Mouse (Mus musculus) midbrain, embryonic 16.5 days (tissue): ENCODE measurements at regions not wholly inside any gene's neighbourhood (a gene's known extent, or its start where the extent isn't known, plus 50 kb on each side); places are given as distances from the start of the nearest gene placed in this dataset.

ENCODE experiments used
- ATAC-seq: fragments of 200-750 bp; cut with Nextera tagmentation; 2 replicates; pipeline ENCODE4 v1.8.0; 2017; ENCODE audit warnings: moderate TSS enrichment
- H3K27ac ChIP-seq: fragments of 300-500 bp; sonication (generic); 2 replicates; pipeline ENCODE4 v1.5.1; 2014; ENCODE audit warnings: mild to moderate bottlenecking, low read length, mixed read lengths
- H3K27me3 ChIP-seq: fragments of 300-500 bp; sonication (generic); 2 replicates; pipeline ENCODE4 v1.6.1; 2014; ENCODE audit warnings: low read depth, low read length, mixed read lengths; ENCODE audit not compliant: control insufficient read depth, insufficient read depth
- H3K36me3 ChIP-seq: fragments of 300-500 bp; sonication (generic); 2 replicates; pipeline ENCODE4 v1.6.1; 2014; ENCODE audit warnings: mild to moderate bottlenecking, low read length, moderate library complexity, mixed read lengths; ENCODE audit not compliant: control insufficient read depth, insufficient read depth
- H3K4me1 ChIP-seq: fragments of 300-500 bp; sonication (generic); 2 replicates; pipeline ENCODE4 v1.6.1; 2014; ENCODE audit warnings: mild to moderate bottlenecking, low read length, mixed read lengths; ENCODE audit not compliant: control insufficient read depth, insufficient read depth
- H3K4me2 ChIP-seq: fragments of 300-500 bp; sonication (generic); 2 replicates; pipeline ENCODE4 v1.6.1; 2014; ENCODE audit warnings: mild to moderate bottlenecking, low read length, mixed read lengths
- H3K4me3 ChIP-seq: fragments of 300-500 bp; sonication (generic); 2 replicates; pipeline ENCODE4 v1.5.1; 2014; ENCODE audit warnings: low read depth, mild to moderate bottlenecking, low read length, moderate library complexity, mixed read lengths
- H3K9ac ChIP-seq: fragments of 300-500 bp; sonication (generic); 2 replicates; pipeline ENCODE4 v1.6.1; 2014; ENCODE audit warnings: low read depth, low read length, mixed read lengths
- H3K9me3 ChIP-seq: fragments of 300-500 bp; sonication (generic); replicated peaks from 2 replicates; pipeline ENCODE4 v1.6.1; 2014; ENCODE audit warnings: mild to moderate bottlenecking, low read length, mixed read lengths; ENCODE audit not compliant: control insufficient read depth, poor library complexity, severe bottlenecking
- WGBS: fragments of 180-500 bp; shearing (Covaris S2); extraction: QIAGEN DNeasy Blood & Tissue Kit; methylation state at CpG from one replicate; pipeline ENCODE4 v1.1.7; 2014; 5-methylcytosine and 5-hydroxymethylcytosine counted together

DNA sequence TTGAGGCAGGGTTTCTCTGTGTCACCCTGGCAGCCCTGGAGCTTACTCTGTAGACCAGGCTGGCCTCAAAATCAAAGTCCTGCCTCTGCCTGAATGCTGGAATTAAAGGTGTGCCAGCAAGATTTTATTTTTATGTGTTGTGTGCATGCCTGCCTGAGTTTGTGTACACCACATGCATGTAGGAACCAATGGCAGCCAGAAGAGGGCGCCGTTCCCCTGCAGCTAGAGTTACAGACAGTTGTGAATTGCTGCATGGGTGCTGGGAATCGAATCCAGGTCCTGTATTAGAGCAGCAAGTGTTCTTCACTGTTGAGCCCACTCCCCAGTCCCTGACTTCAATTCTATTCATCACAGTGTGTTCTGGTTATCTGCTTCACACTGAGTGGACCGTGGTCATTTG lies 126.4 kb upstream of the Ccnd2 start:
- H3K4me1 ChIP-seq: no peaks in the 10 kb centered on the region
- H3K9me3 ChIP-seq: no peaks in the 10 kb centered on the region
- no peaks in the 10 kb centered on the region for H3K27me3 ChIP-seq
- H3K9ac ChIP-seq: no peak overlapping the region
- H3K36me3 ChIP-seq: no peaks in the 10 kb centered on the region
- 80% methylated on average over 4 of the region's 4 CpGs for WGBS
- no peak for ATAC-seq
- no peak overlapping the region for H3K27ac ChIP-seq
- H3K4me3 ChIP-seq: no peak overlapping the region
- H3K4me2 ChIP-seq: no peak overlapping the region

DNA sequence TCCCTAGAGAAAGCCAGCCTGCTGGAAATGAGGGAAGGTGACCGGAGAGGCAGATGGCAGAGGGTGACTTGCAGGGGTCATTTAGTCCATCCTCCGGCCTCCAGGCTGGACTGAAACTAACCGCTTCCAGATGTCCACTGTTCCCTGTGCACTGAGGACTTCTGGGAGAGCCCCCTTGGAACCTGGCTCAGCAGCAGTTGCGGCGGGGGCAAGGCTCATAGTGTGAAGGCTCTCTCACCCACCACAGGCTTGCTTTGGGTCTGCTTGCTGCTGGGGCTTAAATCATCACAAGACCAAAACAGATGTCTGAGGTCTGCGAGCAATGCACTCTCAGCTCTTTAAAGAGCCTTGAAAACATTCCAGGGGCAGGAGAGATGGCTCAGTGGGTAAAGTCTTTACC lies 132.2 kb upstream of the Ccnd2 start:
- Histone ChIP-seq H3K4me2 (no peak overlapping the region), H3K27me3 (no peaks in the 10 kb centered on the region), H3K9ac (no peak overlapping the region), H3K4me1 (no peaks in the 10 kb centered on the region), H3K27ac (no peak overlapping the region), H3K9me3 (no peaks in the 10 kb centered on the region), H3K36me3 (no peaks in the 10 kb centered on the region), H3K4me3 (no peak overlapping the region)
- ATAC-seq: no peak
- 75% methylated on average over 6 of the region's 6 CpGs for WGBS

DNA sequence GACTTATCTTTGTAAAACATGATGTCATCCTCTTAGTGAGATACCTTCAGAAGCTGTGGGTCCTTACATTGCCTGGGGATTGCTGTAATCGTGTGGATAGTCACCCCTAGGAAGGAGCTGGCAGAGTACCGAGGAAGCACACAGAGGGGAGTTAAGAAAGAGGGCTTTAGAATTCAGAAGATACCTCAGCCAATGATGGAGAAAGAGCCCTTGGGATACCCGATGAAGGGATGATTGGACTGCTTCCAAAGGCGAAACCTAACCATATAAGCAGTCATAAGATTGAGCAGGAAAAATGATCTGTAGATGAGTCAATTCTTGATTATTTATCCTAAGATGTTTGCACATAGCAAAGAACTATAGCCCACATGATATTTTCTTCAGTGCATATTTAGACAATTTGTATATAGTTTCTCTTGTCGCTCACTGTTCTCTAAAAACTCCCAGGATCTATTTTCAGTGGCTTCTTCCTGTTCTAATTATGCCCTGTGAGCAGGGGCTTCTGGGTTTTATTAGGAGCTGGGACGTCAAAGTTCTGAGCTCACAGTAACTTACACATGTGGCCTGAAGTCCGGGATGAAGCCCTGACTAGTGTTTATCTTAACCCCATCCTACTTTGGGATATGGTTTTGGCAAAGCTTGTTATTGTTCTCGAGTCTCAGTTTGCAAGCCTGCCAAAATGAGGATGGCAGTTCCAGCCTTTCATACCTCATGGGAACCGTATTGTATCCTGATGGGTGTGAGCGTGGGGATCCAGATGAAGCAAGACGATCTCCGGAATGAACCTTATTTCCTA lies 134.9 kb upstream of the Ccnd2 start:
- Histone ChIP-seq H3K27ac (no peak overlapping the region), H3K4me1 (no peaks in the 10 kb centered on the region), H3K9ac (no peak overlapping the region), H3K4me3 (no peak overlapping the region), H3K27me3 (no peaks in the 10 kb centered on the region), H3K4me2 (no peak overlapping the region), H3K36me3 (no peaks in the 10 kb centered on the region), H3K9me3 (no peaks in the 10 kb centered on the region)
- WGBS: 74% methylated on average over 12 of the region's 12 CpGs
- no peak for ATAC-seq

DNA sequence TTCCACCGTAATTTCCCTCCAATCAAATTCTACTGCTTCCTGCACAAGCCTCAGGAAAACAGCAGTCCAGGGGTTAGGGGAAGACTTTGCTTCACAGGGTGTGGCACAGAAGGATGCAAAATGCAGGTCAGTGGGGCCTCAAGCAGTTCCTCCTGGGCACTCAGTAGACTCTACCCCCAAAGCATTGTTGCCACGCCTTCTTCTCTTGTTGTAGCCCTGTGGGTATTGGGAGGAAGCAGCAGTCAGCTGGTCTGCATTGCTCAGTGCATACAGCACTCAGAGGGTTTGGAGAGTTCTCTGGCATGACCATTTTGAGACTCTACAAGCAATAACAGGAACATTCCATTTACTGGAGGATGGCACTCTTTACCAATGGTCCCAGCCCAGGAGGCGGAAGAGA lies 137.0 kb upstream of the Ccnd2 start:
- Histone ChIP-seq H3K27ac (no peak overlapping the region), H3K9me3 (no peaks in the 10 kb centered on the region), H3K27me3 (no peaks in the 10 kb centered on the region), H3K4me2 (no peak overlapping the region), H3K36me3 (no peaks in the 10 kb centered on the region), H3K4me1 (no peaks in the 10 kb centered on the region), H3K4me3 (no peak overlapping the region), H3K9ac (no peak overlapping the region)
- no peak for ATAC-seq
- 89% methylated on average over 3 of the region's 3 CpGs for WGBS

DNA sequence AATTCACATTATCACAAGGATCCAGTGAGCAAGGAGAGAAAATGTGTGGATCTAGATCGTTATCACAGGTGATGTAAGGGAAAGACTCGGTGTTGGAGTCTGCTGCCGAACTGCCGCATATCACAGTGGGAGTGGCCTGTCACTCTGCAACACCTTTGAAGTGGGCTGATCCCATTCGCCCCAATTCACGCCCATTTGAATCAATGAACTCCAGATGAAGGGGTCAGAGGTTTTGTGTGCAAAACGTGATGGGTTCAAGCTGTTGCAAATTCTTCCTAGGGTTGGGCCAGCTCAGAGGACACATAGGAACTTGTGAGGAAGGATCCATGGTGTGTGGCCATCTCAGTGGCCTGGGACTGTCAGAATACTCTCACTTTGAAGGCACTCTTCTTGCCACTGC lies 139.9 kb upstream of the Ccnd2 start:
- no peaks in the 10 kb centered on the region for H3K9me3 ChIP-seq
- H3K27ac ChIP-seq: no peak overlapping the region
- no peak overlapping the region for H3K4me2 ChIP-seq
- no peak overlapping the region for H3K4me3 ChIP-seq
- H3K36me3 ChIP-seq: no peaks in the 10 kb centered on the region
- WGBS: 57% methylated on average over 7 of the region's 7 CpGs
- no peak overlapping the region for H3K9ac ChIP-seq
- no peak for ATAC-seq
- no peaks in the 10 kb centered on the region for H3K4me1 ChIP-seq
- no peaks in the 10 kb centered on the region for H3K27me3 ChIP-seq

DNA sequence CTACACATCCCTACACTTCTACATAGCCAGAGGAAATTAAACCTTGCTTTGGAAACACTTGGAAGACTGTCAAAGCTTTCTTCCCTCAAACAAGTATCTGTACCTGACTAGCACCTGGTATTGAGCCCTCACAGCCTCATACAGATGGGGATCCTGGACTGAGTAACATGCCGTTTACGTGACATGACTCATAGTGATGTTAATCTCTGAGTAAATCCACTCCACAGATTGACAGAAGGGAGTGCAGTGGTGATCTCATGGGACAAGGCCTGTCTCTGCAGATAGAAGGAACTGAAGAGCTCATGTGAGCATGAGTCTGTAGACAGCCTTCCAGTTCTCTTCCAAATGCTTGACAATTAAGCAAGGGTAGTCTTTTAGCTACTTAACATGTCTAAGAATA lies 141.8 kb upstream of the Ccnd2 start:
- Histone ChIP-seq H3K4me1 (no peaks in the 10 kb centered on the region), H3K4me2 (no peak overlapping the region), H3K4me3 (no peak overlapping the region), H3K9me3 (no peaks in the 10 kb centered on the region), H3K27ac (no peak overlapping the region), H3K27me3 (no peaks in the 10 kb centered on the region), H3K9ac (no peak overlapping the region), H3K36me3 (no peaks in the 10 kb centered on the region)
- ATAC-seq: no peak
- 95% methylated on average over 2 of the region's 2 CpGs for WGBS

DNA sequence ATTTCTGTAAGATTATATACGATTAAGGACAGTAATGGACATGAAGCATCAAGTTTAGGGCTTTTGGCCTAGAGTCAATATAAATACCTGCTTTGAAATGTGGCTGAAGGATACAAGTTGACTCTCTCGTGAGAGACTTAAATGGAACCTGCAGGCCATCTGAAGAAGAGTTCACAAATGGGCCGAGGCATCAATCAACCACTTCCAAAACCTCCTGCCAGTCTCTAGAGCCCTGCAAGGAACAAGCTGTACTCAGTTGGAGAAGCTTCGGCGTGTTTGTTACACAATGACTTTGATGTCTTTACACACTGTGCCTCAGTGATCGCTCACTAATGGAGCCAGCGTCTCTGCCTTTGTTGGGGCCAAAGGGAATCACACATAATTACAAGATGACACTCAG lies 146.1 kb upstream of the Ccnd2 start:
- Histone ChIP-seq H3K4me1 (no peaks in the 10 kb centered on the region), H3K27me3 (no peaks in the 10 kb centered on the region), H3K36me3 (no peaks in the 10 kb centered on the region), H3K4me2 (no peak overlapping the region), H3K27ac (no peak overlapping the region), H3K9me3 (no peaks in the 10 kb centered on the region), H3K9ac (no peak overlapping the region), H3K4me3 (no peak overlapping the region)
- 58% methylated on average over 7 of the region's 7 CpGs for WGBS
- ATAC-seq: no peak

DNA sequence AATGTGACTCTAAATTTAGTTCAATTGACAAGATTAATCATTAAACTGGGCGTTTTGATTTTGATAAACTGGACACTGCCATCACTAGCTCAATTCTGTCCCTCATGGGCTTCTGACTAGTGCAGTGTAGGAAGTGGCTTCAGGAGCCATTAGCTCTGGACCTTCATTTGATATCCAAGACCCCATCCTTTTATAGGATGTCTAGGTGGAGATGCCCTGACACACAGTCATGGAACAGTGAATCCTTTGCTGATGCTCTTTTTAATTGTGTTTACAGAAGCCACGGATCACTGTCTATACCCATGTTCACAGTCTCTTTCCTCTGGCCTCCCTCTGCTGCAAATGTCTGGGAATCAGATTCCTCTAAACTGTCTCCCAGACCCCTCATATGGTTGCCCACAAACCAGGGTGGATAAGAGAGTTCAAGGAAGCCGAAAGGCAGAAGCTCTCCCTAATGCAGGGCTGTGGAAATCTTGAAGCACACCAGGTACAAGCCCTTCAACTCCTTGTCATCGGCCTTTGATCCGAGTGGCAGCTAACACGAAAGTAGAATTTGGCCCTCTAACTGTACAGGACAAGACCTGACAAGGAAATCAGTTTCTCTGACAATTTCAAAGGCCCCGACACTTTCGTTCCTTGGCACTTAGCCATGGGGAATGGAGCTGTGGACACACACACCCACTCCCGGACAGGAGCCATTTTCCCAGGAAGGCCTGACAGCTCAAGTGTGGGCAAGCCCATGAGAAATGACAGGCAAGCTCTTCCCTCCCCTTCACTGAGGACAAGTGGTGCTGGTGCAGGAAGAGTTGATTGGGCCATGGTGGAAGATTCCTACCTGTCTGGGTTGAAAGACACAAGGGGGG lies 135.2 kb upstream of the Parp11 start:
- 83% methylated on average over 9 of the region's 9 CpGs for WGBS
- ATAC-seq: no peak
- no peak overlapping the region for H3K4me2 ChIP-seq
- H3K4me3 ChIP-seq: no peak overlapping the region
- H3K27ac ChIP-seq: no peak overlapping the region
- H3K9me3 ChIP-seq: no peaks in the 10 kb centered on the region
- H3K27me3 ChIP-seq: no peaks in the 10 kb centered on the region
- no peaks in the 10 kb centered on the region for H3K4me1 ChIP-seq
- no peak overlapping the region for H3K9ac ChIP-seq
- H3K36me3 ChIP-seq: no peaks in the 10 kb centered on the region

DNA sequence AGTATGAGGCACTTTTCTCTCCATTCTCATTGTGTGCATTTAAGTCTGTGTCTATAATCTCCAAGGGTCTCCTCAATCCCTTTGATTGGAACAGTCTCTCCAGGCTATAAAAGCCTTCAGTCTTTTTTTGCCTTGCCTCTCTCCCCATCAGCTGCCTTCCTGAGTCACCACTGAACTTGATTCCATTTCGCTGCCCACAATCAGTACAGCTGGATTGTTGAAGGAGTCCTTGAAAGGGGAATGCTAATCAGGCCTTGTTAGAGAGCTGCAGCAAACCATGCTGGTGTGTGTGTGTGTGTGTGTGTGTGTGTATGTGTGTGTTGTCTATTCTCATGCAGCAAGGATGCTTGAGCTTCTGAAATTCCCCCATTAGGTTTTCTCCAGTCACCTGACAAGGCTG lies 129.3 kb upstream of the Parp11 start:
- Histone ChIP-seq H3K4me1 (no peaks in the 10 kb centered on the region), H3K27ac (no peak overlapping the region), H3K27me3 (no peaks in the 10 kb centered on the region), H3K4me2 (no peak overlapping the region), H3K9ac (no peak overlapping the region), H3K36me3 (no peaks in the 10 kb centered on the region), H3K4me3 (no peak overlapping the region), H3K9me3 (no peaks in the 10 kb centered on the region)
- WGBS: 27% methylated on average over 1 of the region's 1 CpGs
- no peak for ATAC-seq
